Mouse (Mus musculus): Measurements from ENCODE around the gene 1700021F05Rik. TPM values are rescaled to one million over a fixed set of nuclear protein-coding genes. Genes with fewer than 3 reads are reported as not detected.
"Not testable (repeated sequence)": the region's sequence is repeated elsewhere in the genome, so short reads cannot be mapped to it uniquely, and the experiment has no call there.

The 1700021F05Rik gene
- polyA plus RNA-seq, 2 experiments from 2014 or later, result 31.3 to 35.7 TPM

- no peak for ATAC-seq
Measured at GRCm38 (mm10) chr10:43538831-43539230, 2.0 kb downstream of the 1700021F05Rik start.

- no peak for ATAC-seq
Measured at GRCm38 (mm10) chr10:43537652-43538051, 3.1 kb downstream of the 1700021F05Rik start.

GRCm38 (mm10) chr10:43534382-43534781 lies 6.4 kb downstream of the 1700021F05Rik start:
- ATAC-seq, result no peak

- no peak for ATAC-seq
Measured at GRCm38 (mm10) chr10:43527283-43528269, 13.2 kb downstream of the 1700021F05Rik start.

GRCm38 (mm10) chr10:43523931-43524330 lies 16.9 kb downstream of the 1700021F05Rik start, which contains the start of gene Gm9803:
Gene Gm9803 (plus strand): TSS chr10:43524084.
- not testable (repeated sequence) for ATAC-seq

- no peak for ATAC-seq
Measured at GRCm38 (mm10) chr10:43519977-43520376, 20.8 kb downstream of the 1700021F05Rik start.

- ATAC-seq, result no peak
Measured at GRCm38 (mm10) chr10:43518368-43518767, 22.4 kb downstream of the 1700021F05Rik start.

- no peak for ATAC-seq
Measured at GRCm38 (mm10) chr10:43517836-43518235, 23.0 kb downstream of the 1700021F05Rik start.

GRCm38 (mm10) chr10:43516992-43517660 lies 23.7 kb downstream of the 1700021F05Rik start:
- no peak for ATAC-seq

GRCm38 (mm10) chr10:43512976-43513375 lies 27.8 kb downstream of the 1700021F05Rik start:
- ATAC-seq, result no peak

GRCm38 (mm10) chr10:43509228-43509627 lies 31.6 kb downstream of the 1700021F05Rik start:
- no peak for ATAC-seq

GRCm38 (mm10) chr10:43507051-43507450 lies 33.7 kb downstream of the 1700021F05Rik start:
- no peak for ATAC-seq

GRCm38 (mm10) chr10:43504291-43504690 lies 36.5 kb downstream of the 1700021F05Rik start:
- ATAC-seq, result no peak

- no peak for ATAC-seq
Measured at GRCm38 (mm10) chr10:43502599-43502998, 38.2 kb downstream of the 1700021F05Rik start.

- no peak for ATAC-seq
Measured at GRCm38 (mm10) chr10:43490846-43491245, 49.9 kb downstream of the 1700021F05Rik start.

- ATAC-seq, result no peak
Measured at GRCm38 (mm10) chr10:43490034-43490433, 50.8 kb downstream of the 1700021F05Rik start.

- no peak for ATAC-seq
Measured at GRCm38 (mm10) chr10:43489550-43489949, 51.2 kb downstream of the 1700021F05Rik start.

GRCm38 (mm10) chr10:43489139-43489538 lies 51.7 kb downstream of the 1700021F05Rik start:
- ATAC-seq, result no peak

- ATAC-seq, result no peak
Measured at GRCm38 (mm10) chr10:43488258-43488657, 52.5 kb downstream of the 1700021F05Rik start.

- ATAC-seq, result no peak
Measured at GRCm38 (mm10) chr10:43487441-43488010, 53.3 kb downstream of the 1700021F05Rik start.

- ATAC-seq, result no peak
Measured at GRCm38 (mm10) chr10:43485751-43486268, 55.0 kb downstream of the 1700021F05Rik start.

- ATAC-seq, result no peak
Measured at GRCm38 (mm10) chr10:43483426-43483995, 57.3 kb downstream of the 1700021F05Rik start.
